Mouse (Mus musculus): Measurements from ENCODE around the gene Six2.

Six2 gene

DNA sequence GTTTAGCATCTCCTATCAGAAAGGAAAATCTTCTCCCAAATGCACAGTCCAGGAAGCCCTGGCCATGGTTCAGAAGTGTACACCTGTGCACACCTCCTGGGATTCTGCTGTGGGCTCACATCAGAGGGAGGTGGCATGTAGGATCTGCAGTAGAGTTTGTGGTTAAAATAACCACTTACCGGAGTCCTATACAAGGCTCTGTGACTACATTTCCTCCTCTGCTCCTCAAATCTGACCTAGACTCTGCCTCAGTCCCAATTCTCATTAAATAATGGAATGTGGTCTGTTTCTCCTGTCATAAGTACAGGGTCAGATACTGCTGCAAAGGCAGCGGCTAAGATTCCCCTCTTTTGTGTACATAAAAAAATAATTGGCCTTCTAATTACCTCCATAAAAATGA lies 23.9 kb downstream of the Six2 start:
- DNase-seq (ENCODE audit: low spot score in 2 of 2), result no peak

DNA sequence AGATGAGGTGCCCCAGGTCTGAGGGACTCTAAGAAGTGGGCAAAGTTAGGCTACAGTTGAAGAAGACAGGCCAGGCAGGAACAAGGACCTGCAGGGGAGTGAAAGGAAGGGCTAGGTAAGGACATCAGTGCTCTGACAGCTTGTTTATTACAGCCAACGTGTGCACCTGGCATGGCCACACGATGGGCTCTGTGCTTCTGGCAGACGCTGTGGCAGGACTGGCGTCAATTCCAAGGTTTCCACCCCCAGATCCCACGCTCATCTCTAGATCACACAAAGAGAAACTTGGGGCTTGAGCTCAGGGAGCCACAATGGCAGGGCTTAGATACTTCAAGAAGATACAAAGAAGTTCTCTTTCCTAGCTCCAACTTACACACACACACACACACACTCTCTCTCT lies 26.6 kb downstream of the Six2 start:
- no peak for DNase-seq (ENCODE audit: low spot score in 2 of 2)

DNA sequence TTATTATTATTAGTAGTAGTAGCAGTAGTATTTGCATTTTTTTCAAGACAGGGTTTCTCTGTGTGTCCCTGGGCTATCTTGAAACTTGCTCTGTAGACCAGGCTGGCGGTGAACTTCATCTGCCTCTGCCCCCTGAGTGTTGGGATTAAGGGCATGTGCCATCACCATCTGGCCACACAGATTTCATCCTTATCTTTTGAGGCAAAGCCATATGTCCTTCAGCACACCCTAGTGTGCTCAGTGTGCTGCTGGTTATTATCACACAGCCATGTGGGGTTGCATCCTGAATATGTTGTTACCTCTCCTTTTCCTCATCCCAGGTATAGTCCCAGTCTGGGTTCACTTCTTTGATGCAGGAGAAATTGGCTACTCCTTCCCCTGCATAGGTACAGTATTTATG lies 28.1 kb downstream of the Six2 start:
- DNase-seq (ENCODE audit: low spot score in 2 of 2), result no peak

DNA sequence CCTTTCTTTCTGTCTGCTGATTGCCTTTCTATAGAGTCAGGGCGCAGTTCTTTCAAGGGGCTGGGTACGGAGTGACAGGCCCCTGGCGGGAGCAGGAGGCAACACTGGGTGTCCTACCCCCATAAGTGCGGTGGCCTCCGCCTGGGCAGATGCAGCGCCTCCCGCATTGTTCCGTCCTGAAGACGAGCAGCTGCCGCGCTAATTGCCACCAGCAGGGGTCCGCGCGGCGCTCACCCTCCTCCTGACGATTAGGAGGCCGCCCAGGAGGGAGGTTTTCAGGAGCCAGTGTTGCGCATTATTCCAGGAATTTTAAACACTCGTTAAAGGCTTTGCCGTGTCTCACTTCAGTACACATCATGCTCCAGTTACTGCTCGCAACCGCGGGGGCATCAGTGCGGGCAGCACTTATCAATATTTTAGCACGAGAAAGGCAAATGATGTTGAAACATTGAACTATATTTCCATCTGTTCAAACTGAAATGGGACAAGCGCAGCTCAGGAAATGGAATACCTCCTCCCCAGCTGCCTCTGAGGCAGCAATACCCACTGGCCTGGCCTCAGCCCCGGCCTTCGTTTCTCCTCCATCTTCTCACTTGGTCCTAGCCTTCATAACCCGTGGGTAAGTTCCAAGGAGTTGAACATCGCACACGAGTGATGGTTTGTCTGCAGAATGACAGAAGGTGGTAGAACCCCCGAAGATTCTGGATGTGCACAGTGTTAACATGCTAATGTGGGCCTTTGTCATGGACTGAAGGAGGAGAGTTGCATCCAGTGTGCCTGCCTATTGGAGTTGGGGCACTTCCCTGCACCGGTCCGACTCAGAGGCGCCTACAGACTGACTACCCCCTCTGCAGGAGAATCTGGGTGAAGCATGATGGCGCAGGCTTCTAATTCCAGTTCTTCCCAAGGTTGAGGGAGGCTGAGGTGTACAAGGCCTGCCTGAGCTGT lies 42.1 kb downstream of the Six2 start:
- peak in 1 of 2 experiments; percentile 45 for DNase-seq (ENCODE audit: low spot score in 2 of 2)

DNA sequence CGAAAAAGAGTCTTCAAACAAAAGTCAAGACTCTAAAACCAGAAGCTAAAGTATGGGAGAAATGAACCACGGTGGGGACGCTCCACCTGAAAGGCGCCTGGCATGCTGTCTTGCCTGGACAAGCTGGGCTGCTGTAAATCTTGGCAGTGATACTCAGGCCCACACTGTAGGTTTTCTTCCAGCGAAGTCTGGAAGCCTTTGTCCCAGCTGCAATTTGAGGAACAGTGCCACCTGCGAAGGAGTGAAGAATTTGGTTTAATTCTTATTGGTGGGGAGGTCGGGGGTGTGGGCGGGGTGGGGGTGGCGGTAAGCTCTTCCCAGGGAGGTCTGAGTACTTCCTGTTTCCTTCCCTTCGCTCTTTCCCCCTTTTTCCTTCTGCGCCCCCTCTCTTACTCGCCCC lies 42.8 kb downstream of the Six2 start:
- DNase-seq (ENCODE audit: low spot score in 2 of 2), result no peak

GRCm38 (mm10) chr17:85637876-85638275 lies 50.2 kb downstream of the Six2 start:
- DNase-seq (ENCODE audit: low spot score in 2 of 2), result no peak

Data from right cerebral cortex, adult 2 months (tissue).